Mouse (Mus musculus) MEL (cell line): ENCODE measurements at regions not wholly inside any gene's neighbourhood (a gene's known extent, or its start where the extent isn't known, plus 50 kb on each side); places are given as distances from the start of the nearest gene placed in this dataset.

Experiments
- DNase-seq: peaks from one replicate; pipeline ENCODE4 v3.0.0; 2011; ENCODE audit warnings: low read depth, low spot score
- H3K27ac ChIP-seq: 2 replicates; pipeline ENCODE4 v1.5.1; 2012; ENCODE audit warnings: low read depth, mild to moderate bottlenecking, control low read depth, low read length, moderate library complexity; ENCODE audit not compliant: control insufficient read depth
- H3K27me3 ChIP-seq, 2 experiments: fragments of 150-350 bp in 1 of 2; sonication (generic) in 1 of 2; 2 replicates each; pipeline ENCODE4 v1.6.1; 2012; ENCODE audit warnings: low read length in 2 of 2, mild to moderate bottlenecking in 2 of 2, improper control_type of control experiment in 1 of 2, moderate library complexity in 1 of 2; ENCODE audit not compliant: insufficient read depth in 2 of 2, control insufficient read depth in 1 of 2
- H3K36me3 ChIP-seq, 2 experiments: 2 replicates each; pipeline ENCODE4 v1.6.1; 2012 to 2014; ENCODE audit warnings: low read length in 2 of 2, improper control_type of control experiment in 1 of 2, inconsistent platforms in 1 of 2, mild to moderate bottlenecking in 1 of 2; ENCODE audit not compliant: insufficient read depth in 2 of 2, control insufficient read depth in 1 of 2
- H3K4me1 ChIP-seq, 2 experiments: fragments of 150-350 bp in 1 of 2; sonication (generic) in 1 of 2; 2 replicates each; pipeline ENCODE4 v1.6.1; 2012; ENCODE audit warnings: low read length in 2 of 2, improper control_type of control experiment in 1 of 2, mild to moderate bottlenecking in 1 of 2; ENCODE audit not compliant: insufficient read depth in 2 of 2, control insufficient read depth in 1 of 2
- H3K4me3 ChIP-seq, 2 experiments: fragments of 150-350 bp in 1 of 2; sonication (generic) in 1 of 2; 2 replicates each; pipeline ENCODE4 v1.5.1; 2012; ENCODE audit warnings: low read depth in 2 of 2, low read length in 2 of 2, mild to moderate bottlenecking in 2 of 2, moderate library complexity in 2 of 2, control low read depth in 1 of 2, improper control_type of control experiment in 1 of 2; ENCODE audit not compliant: control insufficient read depth in 1 of 2, insufficient read depth in 1 of 2
- H3K79me2 ChIP-seq: 2 replicates; pipeline ENCODE4 v1.6.1; 2012; ENCODE audit warnings: mild to moderate bottlenecking, low read length, moderate library complexity; ENCODE audit not compliant: control insufficient read depth, poor library complexity, insufficient read depth
- H3K9ac ChIP-seq: 2 replicates; pipeline ENCODE4 v1.6.1; 2012; ENCODE audit warnings: low read depth, mild to moderate bottlenecking, control low read depth, low read length, moderate library complexity; ENCODE audit not compliant: control insufficient read depth, poor library complexity, severe bottlenecking
- H3K9me3 ChIP-seq: fragments of 150-350 bp; sonication (generic); replicated peaks from 2 replicates; pipeline ENCODE4 v1.6.1; 2012; ENCODE audit warnings: mild to moderate bottlenecking, low read length, improper control_type of control experiment, moderate library complexity; ENCODE audit not compliant: insufficient read depth
- CHD1 ChIP-seq: IDR thresholded peaks from 2 replicates; pipeline ENCODE4 v1.6.1; 2012; ENCODE audit warnings: low read depth, mild to moderate bottlenecking, inconsistent platforms, low read length, improper control_type of control experiment
- E2F4 ChIP-seq: IDR thresholded peaks from 2 replicates; pipeline ENCODE4 v1.6.1; 2011; ENCODE audit warnings: low read depth, low read length, improper control_type of control experiment, borderline replicate concordance
- ELF1 ChIP-seq: IDR thresholded peaks from 2 replicates; pipeline ENCODE4 v1.6.1; 2014; ENCODE audit warnings: low read depth, mild to moderate bottlenecking, inconsistent platforms, low read length, improper control_type of control experiment, moderate library complexity
- EP300 ChIP-seq, 2 experiments: IDR thresholded peaks; 2 replicates each; pipeline ENCODE4 v1.6.1; 2011; ENCODE audit warnings: improper control_type of control experiment in 2 of 2, low read length in 2 of 2, low read depth in 1 of 2, mild to moderate bottlenecking in 1 of 2
- ETS1 ChIP-seq: IDR thresholded peaks from 2 replicates; pipeline ENCODE4 v1.6.1; 2012; ENCODE audit warnings: low read depth, mild to moderate bottlenecking, inconsistent platforms, low read length, improper control_type of control experiment, moderate library complexity
- GABPA ChIP-seq: IDR thresholded peaks from 2 replicates; pipeline ENCODE4 v1.6.1; 2012; ENCODE audit warnings: low read depth, mild to moderate bottlenecking, inconsistent platforms, low read length, improper control_type of control experiment, moderate library complexity
- KAT2A ChIP-seq: conservative IDR thresholded peaks from 2 replicates; pipeline ENCODE4 v1.6.1; 2012; ENCODE audit warnings: low read depth, low read length, improper control_type of control experiment, inconsistent platforms
- MAFK ChIP-seq: IDR thresholded peaks from 2 replicates; pipeline ENCODE4 v1.6.1; 2011; ENCODE audit warnings: low read depth, mild to moderate bottlenecking, low read length, improper control_type of control experiment, borderline replicate concordance
- MAX ChIP-seq: IDR thresholded peaks from 2 replicates; pipeline ENCODE4 v1.6.1; 2011; ENCODE audit warnings: low read length, improper control_type of control experiment
- MAZ ChIP-seq: IDR thresholded peaks from 2 replicates; pipeline ENCODE4 v1.6.1; 2012; ENCODE audit warnings: low read depth, mild to moderate bottlenecking, inconsistent platforms, low read length, improper control_type of control experiment
- MEF2A ChIP-seq: IDR thresholded peaks from 2 replicates; pipeline ENCODE4 v1.6.1; 2014; ENCODE audit warnings: low read depth, mild to moderate bottlenecking, inconsistent platforms, low read length, improper control_type of control experiment; ENCODE audit not compliant: poor library complexity, insufficient replicate concordance, severe bottlenecking; ENCODE audit errors: extremely low read depth
- MYB ChIP-seq: IDR thresholded peaks from 2 replicates; pipeline ENCODE4 v1.6.1; 2011; ENCODE audit warnings: mild to moderate bottlenecking, low read depth, low read length, improper control_type of control experiment
- MYC ChIP-seq: IDR thresholded peaks from 2 replicates; pipeline ENCODE4 v1.6.1; 2011; ENCODE audit warnings: low read depth, mild to moderate bottlenecking, low read length, improper control_type of control experiment, moderate library complexity
- NRF1 ChIP-seq: IDR thresholded peaks from 2 replicates; pipeline ENCODE4 v1.6.1; 2014; ENCODE audit warnings: low read depth, mild to moderate bottlenecking, inconsistent platforms, low read length, improper control_type of control experiment, moderate library complexity; ENCODE audit not compliant: poor library complexity, insufficient read depth, severe bottlenecking
- POLR2AphosphoS5 ChIP-seq: IDR thresholded peaks from 2 replicates; pipeline ENCODE4 v1.6.1; 2012; ENCODE audit warnings: low read depth, borderline replicate concordance, mild to moderate bottlenecking, inconsistent platforms, low read length, moderate library complexity, mixed read lengths
- RCOR1 ChIP-seq: IDR thresholded peaks from 2 replicates; pipeline ENCODE4 v1.6.1; 2012; ENCODE audit warnings: low read depth, mild to moderate bottlenecking, inconsistent platforms, low read length, improper control_type of control experiment
- SIN3A ChIP-seq: IDR thresholded peaks from 2 replicates; pipeline ENCODE4 v1.6.1; 2012; ENCODE audit warnings: low read length, improper control_type of control experiment, inconsistent platforms
- SMC3 ChIP-seq: IDR thresholded peaks from 2 replicates; pipeline ENCODE4 v1.6.1; 2011; ENCODE audit warnings: low read depth, low read length, improper control_type of control experiment
- TAL1 ChIP-seq: IDR thresholded peaks from 2 replicates; pipeline ENCODE4 v1.6.1; 2012; ENCODE audit warnings: mild to moderate bottlenecking, inconsistent platforms, low read length, moderate library complexity, mixed read lengths
- TBP ChIP-seq: IDR thresholded peaks from 2 replicates; pipeline ENCODE4 v1.8.0; 2011; ENCODE audit warnings: low read depth, low read length, improper control_type of control experiment
- TCF12 ChIP-seq: IDR thresholded peaks from 2 replicates; pipeline ENCODE4 v1.6.1; 2014; ENCODE audit warnings: low read depth, mild to moderate bottlenecking, inconsistent platforms, low read length, improper control_type of control experiment, moderate library complexity
- UBTF ChIP-seq: IDR thresholded peaks from 2 replicates; pipeline ENCODE4 v1.6.1; 2012; ENCODE audit warnings: low read depth, mild to moderate bottlenecking, inconsistent platforms, low read length, improper control_type of control experiment, moderate library complexity, borderline replicate concordance; ENCODE audit not compliant: insufficient read depth
- USF1 ChIP-seq: IDR thresholded peaks from 2 replicates; pipeline ENCODE4 v1.6.1; 2014; ENCODE audit warnings: low read depth, mild to moderate bottlenecking, inconsistent platforms, low read length, improper control_type of control experiment, moderate library complexity
- ZC3H11A ChIP-seq: IDR thresholded peaks from 2 replicates; pipeline ENCODE4 v1.6.1; 2012; ENCODE audit warnings: low read depth, mild to moderate bottlenecking, inconsistent platforms, low read length, improper control_type of control experiment
- ZKSCAN1 ChIP-seq: IDR thresholded peaks from 2 replicates; pipeline ENCODE4 v1.6.1; 2012; ENCODE audit warnings: low read depth, mild to moderate bottlenecking, inconsistent platforms, low read length, improper control_type of control experiment, moderate library complexity
- ZNF384 ChIP-seq: IDR thresholded peaks from 2 replicates; pipeline ENCODE4 v1.6.1; 2012; ENCODE audit warnings: low read depth, mild to moderate bottlenecking, inconsistent platforms, low read length, improper control_type of control experiment

- H3K4me1 ChIP-seq = no peaks in the 10 kb centered on the region
- H3K4me3 ChIP-seq = no peak overlapping the region
- H3K9me3 ChIP-seq = no peaks in the 10 kb centered on the region
- TF ChIP-seq USF1 (no peak), CHD1 (no peak), MYB (no peak), NRF1 (no peak), UBTF (no peak), MEF2A (no peak), MAX (no peak), E2F4 (no peak), ETS1 (no peak), ZKSCAN1 (no peak), ZC3H11A (no peak), TCF12 (no peak), TAL1 (no peak), TBP (no peak), ELF1 (no peak), GABPA (no peak)
- DNase-seq = no peak
- no peak overlapping the region for H3K9ac ChIP-seq
- no peaks in the 10 kb centered on the region for H3K36me3 ChIP-seq
- no peaks in the 10 kb centered on the region for H3K27me3 ChIP-seq
- H3K27ac ChIP-seq = no peak overlapping the region
- H3K79me2 ChIP-seq = no peaks in the 10 kb centered on the region
Measured at GRCm38 (mm10) chr3:63137391-63138147, 103.8 kb upstream of the Mme start.

DNA sequence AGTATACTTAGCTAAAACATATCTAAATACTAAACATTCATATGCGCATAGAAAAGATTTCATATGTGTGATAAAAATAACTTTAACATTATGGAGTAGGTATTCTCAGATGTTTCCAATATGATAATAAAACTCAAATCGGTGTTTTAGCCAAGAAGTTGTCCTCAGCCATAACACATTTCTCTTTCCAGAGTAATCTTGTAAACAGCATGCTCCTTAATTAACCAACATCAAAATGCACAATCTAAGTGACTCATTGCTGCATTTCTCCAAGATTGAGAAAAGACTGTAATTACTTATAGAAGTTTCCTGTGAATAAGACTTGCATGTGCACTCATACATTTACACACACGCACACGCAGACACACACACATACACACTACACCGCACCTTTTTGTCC, 95.1 kb upstream of the Mme start:
- no peaks in the 10 kb centered on the region for H3K36me3 ChIP-seq
- H3K79me2 ChIP-seq = no peaks in the 10 kb centered on the region
- H3K4me3 ChIP-seq = no peak overlapping the region
- H3K4me1 ChIP-seq = no peaks in the 10 kb centered on the region
- TF ChIP-seq RCOR1 = no peak
- TF ChIP-seq EP300 (IDR thresholded peaks at IDR 0.05; ENCODE audit: low read depth in 1 of 2, low read length in 2 of 2) = no peak
- no peak for TF ChIP-seq SIN3A
- no peak for TF ChIP-seq GABPA
- no peak for TF ChIP-seq TAL1
- no peak for TF ChIP-seq ETS1
- TF ChIP-seq KAT2A = no peak
- no peak for TF ChIP-seq MAFK
- no peak for TF ChIP-seq ZKSCAN1
- TF ChIP-seq MYC = no peak
- TF ChIP-seq MAZ = no peak
- TF ChIP-seq POLR2AphosphoS5 = no peak
- no peak for TF ChIP-seq SMC3
- no peak for TF ChIP-seq ZNF384
- TF ChIP-seq USF1 = no peak
- no peak overlapping the region for H3K27ac ChIP-seq
- no peaks in the 10 kb centered on the region for H3K27me3 ChIP-seq
- no peak overlapping the region for H3K9ac ChIP-seq
- H3K9me3 ChIP-seq = no peaks in the 10 kb centered on the region
- DNase-seq = no peak
